Mouse (Mus musculus) liver, postnatal 0 days (tissue): ENCODE measurements around the gene Lzic.

ENCODE experiments used
- CTCF ChIP-seq: sonication (generic); IDR thresholded peaks from 2 replicates; pipeline ENCODE4 v1.5.1; 2016; ENCODE audit warnings: antibody characterized with exemption, low read depth
- EP300 ChIP-seq: IDR thresholded peaks from 2 replicates; pipeline ENCODE4 v1.6.1; 2016; ENCODE audit warnings: antibody characterized with exemption, low read depth, mild to moderate bottlenecking

GRCm38 (mm10) chr4:149504858-149505257, 19.8 kb downstream of the Lzic start:
- TF ChIP-seq CTCF (no peak), EP300 (no peak)
